Mouse (Mus musculus): ENCODE measurements around the gene Gpr149. TPM values are rescaled to one million over a fixed set of nuclear protein-coding genes. Genes with fewer than 3 reads are reported as not detected.

The Gpr149 gene
- polyA plus RNA-seq (2015; fragmentation: Illumina TruSeq; extraction: RNeasy Lipid Tissue Mini Kit (QIAGEN cat#74804); ENCODE audit: insufficient read depth, low read depth, low replicate concordance): not detected

GRCm38 (mm10) chr3:62604973-62605372 lies at the start of gene Gpr149:
Gpr149 (minus strand) TSS chr3:62605140.

GRCm38 (mm10) chr3:62506488-62507205 lies 98.3 kb downstream of the Gpr149 start, which contains the start of gene Dhx36:
Dhx36 (minus strand) TSS chr3:62507004.

Other genes with a start within 250 kb of the Gpr149 start
- gene Dhx36, start 98.1 kb downstream of the Gpr149 start, polyA plus RNA-seq (2015; fragmentation: Illumina TruSeq; extraction: RNeasy Lipid Tissue Mini Kit (QIAGEN cat#74804); ENCODE audit: insufficient read depth, low read depth, low replicate concordance): 5.2 TPM

Measured in pancreas, adult 10 weeks (tissue).